Mouse (Mus musculus) v-Abl transformed pro-B cells (cell line): ENCODE measurements around the gene Zc3h7a.

Experiments
- in situ Hi-C, 2 experiments: fragments of 400-800 bp; cut with MboI; formaldehyde crosslinking; loops; one replicate each; pipeline ENCODE4 v1.15.1; 2025; ENCODE audit not compliant: unreplicated experiment in 2 of 2

Zc3h7a gene

GRCm38 (mm10) chr16:11176208-11176883 is at the start of gene Zc3h7a:
Gene Zc3h7a, minus strand, starts transcription at chr16:11176393.
- in situ Hi-C loops: loop anchor here (5.0 to 10.0 kb wide), 3 partner anchors 62 to 238 kb away; no protein-coding TSS in a partner anchor

DNA sequence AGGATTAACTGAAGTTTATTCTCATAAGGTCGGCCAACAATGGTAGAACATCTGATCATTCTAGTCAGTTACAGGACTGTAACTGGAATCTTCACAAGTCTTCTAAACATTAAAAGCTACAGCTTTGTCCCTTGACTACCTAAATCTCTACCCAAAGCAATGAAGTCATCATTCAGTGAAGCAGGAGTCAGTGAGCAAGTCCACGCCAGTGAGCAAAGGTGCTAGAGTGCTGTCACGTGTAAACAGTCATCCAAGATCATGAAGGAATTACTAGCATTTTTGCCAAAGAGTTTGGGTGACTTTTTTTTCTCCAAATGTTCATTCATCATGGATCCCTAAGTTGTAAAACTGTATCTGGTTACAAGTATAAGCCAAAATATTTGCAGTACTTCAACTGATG is 41.6 kb upstream of the Zc3h7a start:
- in situ Hi-C loops: no loop called here

- in situ Hi-C loops: no loop called here
Measured at GRCm38 (mm10) chr16:11203600-11204390, 27.6 kb upstream of the Zc3h7a start.

- in situ Hi-C loops: no loop called here
Measured at GRCm38 (mm10) chr16:11202571-11203554, 26.7 kb upstream of the Zc3h7a start, which contains the start of gene Rsl1d1. Gene Rsl1d1, minus strand, starts transcription at chr16:11203331.

- in situ Hi-C loops: no loop called here
Measured at GRCm38 (mm10) chr16:11201740-11202394, 25.7 kb upstream of the Zc3h7a start.

- in situ Hi-C loops: no loop called here
Measured at GRCm38 (mm10) chr16:11200247-11200646, 24.1 kb upstream of the Zc3h7a start.

DNA sequence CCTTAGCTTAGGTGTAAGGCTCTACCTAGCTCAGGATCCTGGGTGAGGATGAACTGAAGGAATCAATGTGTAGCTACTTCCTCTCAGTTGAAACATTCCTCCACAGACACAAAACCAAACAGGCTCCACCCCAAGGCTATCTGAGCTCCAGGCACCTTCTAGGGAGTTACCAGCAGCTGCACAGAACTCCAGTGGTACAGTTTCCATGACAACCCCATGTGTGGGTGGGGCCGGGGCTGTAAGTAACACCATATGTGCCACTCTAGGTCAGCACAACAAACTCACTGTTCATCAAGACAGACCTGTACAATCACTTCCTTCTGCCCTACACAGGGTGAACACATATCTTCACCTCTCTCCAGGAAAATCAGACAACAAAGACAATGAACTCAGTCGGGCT is 22.3 kb upstream of the Zc3h7a start:
- in situ Hi-C loops: no loop called here

- in situ Hi-C loops: no loop called here
Measured at GRCm38 (mm10) chr16:11197052-11197451, 20.9 kb upstream of the Zc3h7a start.

DNA sequence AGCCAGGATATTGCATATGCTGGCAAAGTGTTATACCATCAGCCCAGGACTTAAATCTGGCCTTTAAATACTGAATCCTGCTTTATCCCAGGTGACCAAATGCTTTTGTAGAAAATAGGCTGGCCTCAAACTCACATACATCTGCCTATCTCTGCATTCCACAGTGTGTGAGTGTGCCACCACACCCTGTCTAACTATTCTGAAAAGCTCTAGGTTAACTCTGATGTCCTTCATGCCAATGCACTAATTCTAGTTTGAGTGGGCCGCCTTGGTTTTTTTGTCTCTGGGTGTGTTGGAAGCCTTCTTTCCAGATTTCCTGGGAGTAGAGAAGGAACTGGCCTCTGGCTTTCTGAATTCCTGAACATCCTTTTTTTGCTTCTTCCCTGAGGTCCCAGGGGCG is 17.0 kb upstream of the Zc3h7a start:
- in situ Hi-C loops: no loop called here

GRCm38 (mm10) chr16:11190150-11190549 is 14.0 kb upstream of the Zc3h7a start:
- in situ Hi-C loops: no loop called here

GRCm38 (mm10) chr16:11177404-11177803 is 1.2 kb upstream of the Zc3h7a start:
- in situ Hi-C loops: loop anchor here (5.0 to 10.0 kb wide), 3 partner anchors 63 to 237 kb away; no protein-coding TSS in a partner anchor

DNA sequence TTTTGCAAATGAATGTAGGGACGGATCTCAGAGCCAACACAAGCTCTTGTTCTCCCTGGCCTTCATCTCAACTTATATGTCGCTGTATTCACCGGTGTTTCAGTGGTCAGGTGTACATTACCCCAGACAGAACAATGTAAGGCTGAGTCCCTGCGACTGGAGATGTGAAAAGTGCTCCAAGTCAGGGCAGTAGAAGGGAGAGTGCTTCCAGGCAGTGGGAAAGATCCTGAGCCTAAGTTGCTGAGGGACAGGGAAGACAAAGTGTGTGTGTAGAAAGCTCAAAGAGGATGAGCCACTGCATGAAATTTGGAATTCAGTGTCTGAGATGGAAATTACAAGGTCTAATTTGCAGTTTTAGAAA is 671 bp upstream of the Zc3h7a start:
- in situ Hi-C loops: loop anchor here (5.0 to 10.0 kb wide), 3 partner anchors 62 to 238 kb away; no protein-coding TSS in a partner anchor

- in situ Hi-C loops: loop anchor here (5.0 to 10.0 kb wide), 3 partner anchors 61 to 239 kb away; no protein-coding TSS in a partner anchor
Measured at GRCm38 (mm10) chr16:11175489-11176207, 545 bp downstream of the Zc3h7a start.

DNA sequence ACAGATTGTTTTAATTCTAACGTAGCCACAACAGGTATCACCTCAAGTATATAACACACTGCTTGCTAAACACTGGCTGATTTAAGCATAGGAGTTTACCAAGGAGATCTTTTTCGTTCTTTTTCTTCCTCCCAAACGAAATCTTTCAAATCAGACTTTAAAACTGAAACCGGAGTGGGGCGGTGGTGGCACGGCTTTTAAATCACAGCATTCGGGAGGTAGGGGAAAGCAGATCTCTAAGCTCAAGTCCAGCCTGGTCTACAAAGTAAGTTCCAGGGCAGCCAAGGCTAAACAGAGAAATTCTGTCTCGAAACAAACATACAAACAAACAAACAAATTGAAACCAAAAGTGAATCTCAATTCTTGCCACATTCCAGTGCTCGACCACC is 1.1 kb downstream of the Zc3h7a start:
- in situ Hi-C loops: loop anchor here (5.0 to 10.0 kb wide), 3 partner anchors 60 to 240 kb away; no protein-coding TSS in a partner anchor

DNA sequence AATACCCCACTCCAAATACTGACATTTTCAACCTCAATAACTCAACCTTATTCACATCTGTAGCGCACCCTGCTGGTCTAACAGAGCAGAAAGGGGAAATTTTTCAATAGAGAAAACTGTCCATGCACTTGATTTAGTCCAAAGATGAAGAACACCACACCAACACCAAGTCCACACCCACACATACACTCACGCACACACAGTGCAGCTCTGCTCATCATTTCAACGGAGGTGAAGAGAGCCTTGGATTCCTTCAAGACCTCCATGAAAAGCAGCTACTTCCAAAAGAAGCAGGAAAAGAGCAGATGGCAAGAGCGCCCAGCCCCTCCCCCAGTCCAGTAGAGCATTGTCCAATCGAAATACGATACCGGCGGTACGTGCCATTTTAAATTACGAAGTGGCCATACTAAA is 1.5 kb downstream of the Zc3h7a start:
- in situ Hi-C loops: loop anchor here (5.0 to 25.0 kb wide), 5 partner anchors 60 to 612 kb away; no protein-coding TSS in a partner anchor

- in situ Hi-C loops: loop anchor here (5.0 to 25.0 kb wide), 4 partner anchors 57 to 609 kb away; no protein-coding TSS in a partner anchor
Measured at GRCm38 (mm10) chr16:11171679-11172078, 4.5 kb downstream of the Zc3h7a start.

GRCm38 (mm10) chr16:11166431-11166830 is 9.8 kb downstream of the Zc3h7a start:
- in situ Hi-C loops: loop anchor here (10.0 to 25.0 kb wide), 2 partner anchors 72 to 604 kb away; no protein-coding TSS in a partner anchor

DNA sequence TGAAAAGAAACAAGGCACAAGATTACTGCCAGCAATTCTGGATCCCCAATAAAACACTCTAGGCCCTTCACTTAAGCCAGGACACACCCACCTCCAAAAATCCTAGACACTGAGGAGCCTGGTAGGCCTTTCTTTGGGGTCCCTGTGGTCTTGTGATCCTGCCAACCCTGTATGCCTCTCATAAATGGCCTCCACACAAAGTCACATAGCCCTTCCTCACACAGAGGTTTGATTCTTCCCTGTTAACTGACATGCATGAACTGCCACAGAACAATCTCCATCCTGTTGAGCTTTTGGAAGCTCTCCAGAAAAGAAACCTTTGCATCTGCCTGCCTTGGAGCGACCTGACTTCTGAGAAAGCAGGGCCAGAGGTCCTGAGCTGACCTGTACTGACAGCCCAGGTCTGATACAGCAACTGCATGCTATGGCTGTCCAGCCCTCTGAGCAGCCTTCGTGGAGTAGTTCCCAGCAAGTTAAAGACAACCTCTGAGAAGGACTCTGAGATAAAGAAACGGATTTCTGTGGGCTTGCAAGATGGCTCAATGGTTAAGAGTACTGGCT is 11.4 kb downstream of the Zc3h7a start:
- in situ Hi-C loops: loop anchor here (10.0 to 25.0 kb wide), 2 partner anchors 70 to 602 kb away; no protein-coding TSS in a partner anchor
